Mouse (Mus musculus) left cerebral cortex, postnatal 10 days (tissue): Measurements from ENCODE around the gene Galr2. TPM values are rescaled to one million over a fixed set of nuclear protein-coding genes. Genes with fewer than 3 reads are reported as not detected.
"Not testable (repeated sequence)": the region's sequence is repeated elsewhere in the genome, so short reads cannot be mapped to it uniquely, and the experiment has no call there.

ENCODE experiments used
- DNase-seq, 2 experiments: peaks; one replicate each; pipeline ENCODE4 v3.0.0; 2021 to 2022; ENCODE audit warnings: low spot score in 2 of 2, mixed read lengths in 1 of 2; ENCODE audit errors: extremely low spot score in 1 of 2
- intact Hi-C: fragments of 180-260 bp; cut with DNase I; formaldehyde crosslinking; loops from one replicate; pipeline ENCODE4 v1.15.1; 2025
- total RNA-seq, 2 experiments: library from RNA; stranded (reverse); gene quantifications; 2 replicates each; pipeline ENCODE4 v1.2.3; 2021

The Galr2 gene
- total RNA-seq, 2 experiments from 2014 or later = not detected

DNA sequence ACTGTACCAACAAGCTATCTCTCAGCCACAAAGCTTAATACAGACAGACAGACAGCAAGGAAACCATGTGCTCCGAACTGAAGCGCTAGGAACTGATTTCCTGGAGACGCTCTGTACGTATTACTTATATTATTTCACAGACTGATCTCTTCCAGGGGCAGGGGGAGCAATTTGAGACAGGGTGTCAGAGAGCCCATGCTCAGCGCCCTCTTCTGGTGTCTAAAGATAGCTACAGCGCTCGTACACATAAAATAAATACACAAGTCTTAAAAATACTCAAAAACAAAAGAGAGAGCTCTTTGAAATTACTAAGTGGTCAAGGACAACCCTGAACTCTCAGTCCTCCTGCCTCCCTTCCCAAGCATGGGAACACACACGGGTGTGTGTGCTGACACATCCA, 13.1 kb upstream of the Galr2 start:
- no peak for DNase-seq
- intact Hi-C loops = no loop called here

GRCm38 (mm10) chr11:116268313-116268712, 12.4 kb upstream of the Galr2 start:
- intact Hi-C loops = no loop called here
- no peak for DNase-seq

DNA sequence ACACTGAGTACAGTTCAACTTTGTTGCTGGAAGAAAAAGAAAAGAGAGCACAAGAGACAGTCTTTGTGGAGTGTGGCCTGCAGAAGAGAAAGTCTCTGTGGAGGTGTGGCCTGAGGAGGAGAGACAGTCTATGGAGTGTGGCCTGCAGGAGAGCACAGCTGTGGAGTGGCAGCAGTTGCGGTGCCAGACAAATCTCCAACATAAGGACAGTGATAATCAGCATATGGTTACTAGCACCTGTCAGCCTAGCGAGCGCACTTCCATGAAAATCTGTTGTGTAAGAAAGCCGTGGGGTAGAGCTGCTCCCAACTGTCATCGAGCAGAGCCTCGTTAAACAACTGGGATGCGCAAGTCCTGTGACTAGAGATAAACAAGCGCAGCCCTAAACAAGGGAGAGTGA, 11.2 kb upstream of the Galr2 start:
- no peak for DNase-seq
- intact Hi-C loops = no loop called here

- intact Hi-C loops = no loop called here
- DNase-seq = no peak
Measured at GRCm38 (mm10) chr11:116272589-116273468, 7.9 kb upstream of the Galr2 start.

DNA sequence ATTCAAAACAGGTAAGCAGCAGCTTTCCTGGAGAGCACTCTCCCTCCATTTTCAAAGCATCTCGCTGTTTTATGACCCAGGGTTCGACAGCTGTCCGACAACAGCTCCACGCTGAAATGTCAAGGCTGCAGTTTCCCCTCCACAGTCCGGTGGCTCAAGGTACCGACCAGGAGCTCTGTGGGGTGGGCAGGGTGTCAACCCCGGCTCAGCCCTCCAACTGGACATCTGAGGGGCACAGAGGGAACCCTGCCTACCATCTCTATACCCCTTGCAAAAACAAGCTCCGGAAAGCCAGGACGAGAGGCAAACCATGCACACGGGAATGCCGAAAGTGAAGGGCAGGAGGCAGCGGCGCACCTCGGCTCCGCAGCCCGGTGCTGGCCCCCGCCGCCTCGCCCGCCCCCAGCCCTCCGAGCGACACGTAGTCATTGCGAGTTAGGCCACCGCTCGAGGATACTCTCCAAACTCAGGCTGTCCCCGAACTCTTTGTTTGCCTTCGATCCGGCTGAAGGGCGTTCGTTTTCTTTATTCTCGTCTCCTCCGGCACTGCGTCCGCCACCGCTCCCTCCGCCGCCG, 7.2 kb upstream of the Galr2 start:
- intact Hi-C loops = no loop called here
- DNase-seq = no peak

GRCm38 (mm10) chr11:116274045-116274666, 6.6 kb upstream of the Galr2 start, which contains the start of gene Srp68:
Gene Srp68, minus strand, starts transcription at chr11:116274217.
- DNase-seq = peak; percentile 93 to 95
- intact Hi-C loops = no loop called here

DNA sequence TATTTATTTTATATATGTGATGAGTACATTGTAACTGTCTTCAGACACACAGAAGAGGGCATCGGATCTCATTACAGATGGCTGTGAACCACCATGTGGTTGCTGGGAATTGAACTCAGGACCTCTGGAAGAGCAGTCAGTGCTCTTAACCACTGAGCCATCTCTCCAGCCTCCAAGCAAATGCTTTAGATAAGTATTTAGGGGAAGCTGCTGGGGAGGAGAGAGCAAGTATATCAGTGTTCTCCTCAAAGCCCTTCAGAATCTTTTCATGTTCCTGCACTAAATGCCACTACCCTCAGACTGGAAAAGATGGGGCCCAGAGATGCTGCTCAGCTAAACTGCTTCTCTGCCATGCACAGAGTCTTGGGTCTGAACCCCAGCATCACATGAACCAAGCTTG, 3.6 kb upstream of the Galr2 start:
- DNase-seq, intact Hi-C loops: not testable (repeated sequence)

- no peak for DNase-seq
- intact Hi-C loops = no loop called here
Measured at GRCm38 (mm10) chr11:116281671-116282070, 932 bp downstream of the Galr2 start.

GRCm38 (mm10) chr11:116282089-116282488, 1.4 kb downstream of the Galr2 start:
- intact Hi-C loops = no loop called here
- no peak for DNase-seq

- intact Hi-C loops = no loop called here
- DNase-seq = no peak
Measured at GRCm38 (mm10) chr11:116282912-116283521, 2.3 kb downstream of the Galr2 start.

- intact Hi-C loops = no loop called here
Measured at GRCm38 (mm10) chr11:116283982-116284381, 3.2 kb downstream of the Galr2 start.

GRCm38 (mm10) chr11:116285770-116286191, 5.0 kb downstream of the Galr2 start:
- DNase-seq = no peak
- intact Hi-C loops = no loop called here

More at GRCm38 (mm10) chr11:116283982-116284381, 3.2 kb downstream of the Galr2 start:
- no peak for DNase-seq

DNA sequence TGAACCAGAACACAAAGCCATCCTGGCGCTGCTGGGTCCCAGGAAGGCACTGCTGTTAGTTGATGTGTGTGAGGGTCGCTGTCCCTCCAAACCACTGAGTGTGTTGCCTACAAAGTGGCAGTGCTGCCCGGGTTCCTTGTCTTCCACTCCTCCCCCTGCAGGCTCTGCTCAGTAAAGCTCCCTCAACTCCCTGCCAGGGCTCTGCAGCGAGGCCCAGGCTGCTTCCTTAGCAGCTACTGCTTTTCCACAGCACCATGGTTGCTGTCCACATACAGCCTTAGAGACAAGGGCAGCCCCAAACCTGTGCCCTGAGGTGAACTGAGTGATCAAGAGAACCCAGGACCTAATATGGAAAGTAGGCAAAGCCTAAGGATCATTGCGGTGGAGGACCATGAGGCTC, 6.6 kb downstream of the Galr2 start:
- DNase-seq = no peak
- intact Hi-C loops = no loop called here

DNA sequence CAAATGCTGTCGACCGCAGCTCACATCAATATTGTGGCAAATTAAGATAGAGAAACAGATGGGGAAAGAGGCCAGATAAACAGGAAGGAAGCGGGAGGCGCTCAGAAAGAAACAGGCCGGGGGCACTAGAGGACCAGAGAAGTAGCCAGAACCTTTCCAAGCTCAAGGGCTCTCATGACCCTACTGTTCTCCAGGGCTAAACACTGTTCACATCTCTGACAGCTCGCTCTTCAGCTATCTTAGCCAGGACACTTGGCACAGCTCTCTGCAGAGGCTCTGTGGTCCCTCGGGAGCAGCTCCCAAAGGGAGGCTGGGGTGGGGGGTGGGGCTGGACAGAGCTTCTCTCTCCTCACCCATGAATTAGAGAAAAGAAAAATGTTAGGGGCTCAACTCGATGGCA, 9.8 kb downstream of the Galr2 start:
- DNase-seq = no peak
- intact Hi-C loops = loop anchor here (5.0 kb wide), 1 partner anchor 63 kb away; no protein-coding TSS in a partner anchor

DNA sequence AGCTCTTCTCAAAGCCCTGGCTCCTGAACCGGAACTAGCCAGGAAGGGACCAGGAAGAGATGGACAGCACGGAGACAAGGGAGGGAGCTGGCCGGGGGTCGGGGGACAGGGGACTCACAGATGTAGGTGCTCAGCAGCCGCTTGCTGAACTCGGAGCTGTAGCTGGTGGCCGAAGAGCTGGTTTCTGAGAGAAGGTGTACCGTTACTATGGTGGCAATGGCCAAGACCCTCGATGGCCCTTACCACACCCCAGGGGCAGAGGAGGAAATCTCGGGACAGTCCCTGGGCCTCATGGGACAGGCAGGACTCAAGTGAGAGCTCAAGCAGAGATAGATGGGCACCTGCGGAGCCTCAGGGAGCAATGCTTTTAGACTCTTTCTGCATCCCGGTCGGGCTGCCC, 11.7 kb downstream of the Galr2 start:
- intact Hi-C loops = loop anchor here (5.0 kb wide), 1 partner anchor 65 kb away; no protein-coding TSS in a partner anchor
- peak in 1 of 2 experiments; percentile 17 for DNase-seq

DNA sequence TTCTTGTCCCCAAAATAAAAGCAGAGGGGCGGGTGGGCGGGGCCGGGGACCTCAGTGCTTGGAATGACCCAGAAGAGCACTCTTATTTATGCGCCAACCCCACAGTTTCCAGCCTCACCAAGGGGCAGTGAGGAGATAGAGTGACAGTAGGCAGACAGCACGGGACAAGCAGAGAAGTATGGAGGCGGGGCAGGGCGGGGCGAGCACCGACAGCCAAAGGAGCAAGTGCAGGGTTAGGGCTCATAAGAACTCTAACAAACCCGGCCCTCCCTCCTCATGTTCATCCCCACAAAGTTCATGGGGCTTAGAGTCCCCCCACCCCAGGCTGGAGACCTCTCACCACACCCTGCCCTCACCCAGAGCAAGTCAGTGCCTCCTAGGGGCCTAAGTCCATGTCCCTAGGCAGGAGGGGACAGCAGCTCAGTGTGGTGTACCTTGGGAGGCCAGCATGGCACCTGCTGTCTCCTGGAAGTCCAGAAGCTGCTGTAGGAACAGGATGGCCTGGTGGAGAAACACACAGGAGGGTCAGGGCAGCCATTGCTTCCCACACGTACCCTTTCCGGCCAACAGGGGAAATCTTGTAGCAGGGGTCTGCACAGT, 12.9 kb downstream of the Galr2 start:
- DNase-seq = peak in 1 of 2 experiments; percentile 21
- intact Hi-C loops = loop anchor here (5.0 kb wide), 1 partner anchor 66 kb away; no protein-coding TSS in a partner anchor

GRCm38 (mm10) chr11:116294319-116294718, 13.6 kb downstream of the Galr2 start:
- peak; percentile 44 to 64 for DNase-seq

GRCm38 (mm10) chr11:116296191-116296734, 15.5 kb downstream of the Galr2 start:
- intact Hi-C loops = no loop called here

More at GRCm38 (mm10) chr11:116294319-116294718, 13.6 kb downstream of the Galr2 start:
- intact Hi-C loops = loop anchor here (5.0 kb wide), 1 partner anchor 67 kb away; no protein-coding TSS in a partner anchor

More at GRCm38 (mm10) chr11:116296191-116296734, 15.5 kb downstream of the Galr2 start:
- no peak for DNase-seq
